Mouse (Mus musculus): ENCODE measurements around the gene Zp3. TPM values are rescaled to one million over a fixed set of nuclear protein-coding genes. Genes with fewer than 3 reads are reported as not detected.

Gene Zp3
- polyA plus RNA-seq, 1 experiment from 2014 or later: 0.16 TPM

DNA sequence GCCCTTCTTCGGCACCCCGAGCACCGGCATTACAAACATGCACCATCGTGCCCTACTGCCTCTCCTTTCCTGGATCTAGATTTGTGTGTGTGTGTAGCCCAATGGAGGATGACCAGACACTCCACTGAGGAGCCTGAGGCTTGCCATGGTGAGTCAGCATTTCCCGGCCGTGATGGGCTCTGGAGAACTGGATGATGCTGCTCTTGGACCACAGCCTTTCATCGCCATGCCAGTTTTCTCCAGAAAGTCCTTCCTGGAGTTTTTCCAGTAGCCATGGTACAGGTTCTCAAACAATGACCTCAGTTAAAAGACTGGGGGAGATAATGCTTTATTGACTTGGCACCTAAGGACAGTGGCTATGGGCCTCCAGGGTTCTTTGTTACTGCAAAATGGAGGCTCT lies 20.0 kb upstream of the Zp3 start:
- TF ChIP-seq CTCF (IDR thresholded peaks at IDR 0.05; ENCODE audit: low read depth): no peak
- WGBS: 94% methylated on average over 7 of the region's 7 CpGs
- Histone ChIP-seq H3K27me3 (ENCODE audit: insufficient read depth, low read length) (no peaks in the 10 kb centered on the region), H3K36me3 (ENCODE audit: insufficient read depth, low read length) (no peaks in the 10 kb centered on the region), H3K4me1 (replicated peaks; ENCODE audit: insufficient read depth, low read length) (peaks cover 17% of the 10 kb centered on the region; the same call in 1 of the 2 replicates), H3K9me3 (replicated peaks; ENCODE audit: low read length) (no peaks in the 10 kb centered on the region), H3K27ac (no peak overlapping the region), H3K4me2 (ENCODE audit: low read length) (no peak overlapping the region), H3K4me3 (replicated peaks; ENCODE audit: low read depth, low read length) (no peak overlapping the region), H3K9ac (ENCODE audit: low read depth, low read length) (no peak overlapping the region)
- no peak for ATAC-seq (replicated peaks; ENCODE audit: low FRiP score, low read depth)
- no peak for DNase-seq (ENCODE audit: low spot score)

GRCm38 (mm10) chr5:135960909-135961635 lies 18.8 kb upstream of the Zp3 start:
- no peak overlapping the region for H3K4me3 ChIP-seq (replicated peaks; ENCODE audit: low read depth, low read length)
- no peaks in the 10 kb centered on the region for H3K36me3 ChIP-seq (ENCODE audit: insufficient read depth, low read length)
- TF ChIP-seq CTCF (IDR thresholded peaks at IDR 0.05; ENCODE audit: low read depth): no peak
- H3K27ac ChIP-seq: peak overlapping the region; percentile 97
- H3K27me3 ChIP-seq (ENCODE audit: insufficient read depth, low read length): no peaks in the 10 kb centered on the region
- H3K9ac ChIP-seq (ENCODE audit: low read depth, low read length): no peak overlapping the region
- peaks cover 17% of the 10 kb centered on the region; the same call in 1 of the 2 replicates for H3K4me1 ChIP-seq (replicated peaks; ENCODE audit: insufficient read depth, low read length)
- H3K4me2 ChIP-seq (ENCODE audit: low read length): 0 out of 2 replicates have a peak overlapping the region, but pooled peaks have one; percentile 54
- no peaks in the 10 kb centered on the region for H3K9me3 ChIP-seq (replicated peaks; ENCODE audit: low read length)
- WGBS: 92% methylated on average over 15 of the region's 15 CpGs
- ATAC-seq (replicated peaks; ENCODE audit: low FRiP score, low read depth) (no peak), DNase-seq (ENCODE audit: low spot score) (no peak)

GRCm38 (mm10) chr5:135962125-135962491 lies 17.8 kb upstream of the Zp3 start:
- H3K27ac ChIP-seq: peak overlapping the region; percentile 97
- peak overlapping the region; percentile 55 for H3K4me3 ChIP-seq (replicated peaks; ENCODE audit: low read depth, low read length)
- DNase-seq (ENCODE audit: low spot score) (no peak), ATAC-seq (replicated peaks; ENCODE audit: low FRiP score, low read depth) (no peak)
- H3K4me1 ChIP-seq (replicated peaks; ENCODE audit: insufficient read depth, low read length): peaks cover 12% of the 10 kb centered on the region; the same call in 1 of the 2 replicates
- H3K36me3 ChIP-seq (ENCODE audit: insufficient read depth, low read length): no peaks in the 10 kb centered on the region
- no peaks in the 10 kb centered on the region for H3K27me3 ChIP-seq (ENCODE audit: insufficient read depth, low read length)
- H3K9me3 ChIP-seq (replicated peaks; ENCODE audit: low read length): no peaks in the 10 kb centered on the region
- peak overlapping the region; percentile 14; the same call in 1 of the 2 replicates for H3K9ac ChIP-seq (ENCODE audit: low read depth, low read length)
- no peak for TF ChIP-seq CTCF (IDR thresholded peaks at IDR 0.05; ENCODE audit: low read depth)
- WGBS: under 1% methylated on average over 11 of the region's 11 CpGs
- H3K4me2 ChIP-seq (ENCODE audit: low read length): peak overlapping the region; percentile 54

- peak; percentile 96 for ATAC-seq (replicated peaks; ENCODE audit: low FRiP score, low read depth)
- TF ChIP-seq CTCF (IDR thresholded peaks at IDR 0.05; ENCODE audit: low read depth): no peak; the same call in 1 of the 2 replicates
- Histone ChIP-seq H3K27ac (peak overlapping the region; percentile 97), H3K36me3 (ENCODE audit: insufficient read depth, low read length) (no peaks in the 10 kb centered on the region), H3K27me3 (ENCODE audit: insufficient read depth, low read length) (no peaks in the 10 kb centered on the region), H3K9ac (ENCODE audit: low read depth, low read length) (peak overlapping the region; percentile 89), H3K4me2 (ENCODE audit: low read length) (peak overlapping the region; percentile 97), H3K4me1 (replicated peaks; ENCODE audit: insufficient read depth, low read length) (peaks cover 11% of the 10 kb centered on the region; the same call in 1 of the 2 replicates), H3K9me3 (replicated peaks; ENCODE audit: low read length) (no peaks in the 10 kb centered on the region), H3K4me3 (replicated peaks; ENCODE audit: low read depth, low read length) (peak overlapping the region; percentile 55)
- peak; percentile 100 for DNase-seq (ENCODE audit: low spot score)
- WGBS: under 1% methylated on average over 59 of the region's 64 CpGs
Measured at GRCm38 (mm10) chr5:135962492-135963279, 17.2 kb upstream of the Zp3 start.

- Histone ChIP-seq H3K27ac (peak overlapping the region; percentile 97), H3K27me3 (ENCODE audit: insufficient read depth, low read length) (no peaks in the 10 kb centered on the region), H3K36me3 (ENCODE audit: insufficient read depth, low read length) (no peaks in the 10 kb centered on the region), H3K4me1 (replicated peaks; ENCODE audit: insufficient read depth, low read length) (peaks cover 11% of the 10 kb centered on the region; the same call in 1 of the 2 replicates), H3K9me3 (replicated peaks; ENCODE audit: low read length) (no peaks in the 10 kb centered on the region), H3K9ac (ENCODE audit: low read depth, low read length) (peak overlapping the region; percentile 89), H3K4me3 (replicated peaks; ENCODE audit: low read depth, low read length) (peak overlapping the region; percentile 55), H3K4me2 (ENCODE audit: low read length) (peak overlapping the region; percentile 97)
- DNase-seq (ENCODE audit: low spot score) (peak; percentile 25), ATAC-seq (replicated peaks; ENCODE audit: low FRiP score, low read depth) (no peak)
- no peak for TF ChIP-seq CTCF (IDR thresholded peaks at IDR 0.05; ENCODE audit: low read depth)
- WGBS: 5% methylated on average over 3 of the region's 6 CpGs
Measured at GRCm38 (mm10) chr5:135963280-135963627, 16.6 kb upstream of the Zp3 start.

- ATAC-seq (replicated peaks; ENCODE audit: low FRiP score, low read depth) (no peak), DNase-seq (ENCODE audit: low spot score) (peak; percentile 16)
- Histone ChIP-seq H3K4me3 (replicated peaks; ENCODE audit: low read depth, low read length) (peak overlapping the region; percentile 5), H3K27ac (no peak overlapping the region), H3K36me3 (ENCODE audit: insufficient read depth, low read length) (no peaks in the 10 kb centered on the region), H3K9me3 (replicated peaks; ENCODE audit: low read length) (no peaks in the 10 kb centered on the region), H3K4me1 (replicated peaks; ENCODE audit: insufficient read depth, low read length) (peaks cover 11% of the 10 kb centered on the region; the same call in 1 of the 2 replicates), H3K4me2 (ENCODE audit: low read length) (peak overlapping the region; percentile 47), H3K9ac (ENCODE audit: low read depth, low read length) (peak overlapping the region; percentile 3; the same call in 1 of the 2 replicates), H3K27me3 (ENCODE audit: insufficient read depth, low read length) (no peaks in the 10 kb centered on the region)
- WGBS: 6% methylated on average over 24 of the region's 24 CpGs
- TF ChIP-seq CTCF (IDR thresholded peaks at IDR 0.05; ENCODE audit: low read depth): peak; percentile 56
Measured at GRCm38 (mm10) chr5:135965501-135965930, 14.4 kb upstream of the Zp3 start.
